Mouse (Mus musculus): Measurements from ENCODE around the gene Lysmd1.

GRCm38 (mm10) chr3:95161041-95161551 is 27.2 kb downstream of the Lysmd1 start:
- TF ChIP-seq CTCF (IDR thresholded peaks at IDR 0.05; ENCODE audit: low read depth, low read length) (no peak), POLR2A (IDR thresholded peaks at IDR 0.05; ENCODE audit: extremely low read depth, insufficient read depth, low read length) (no peak)
